In genomic region chr12:105050898-105051297, GRCm38 (mm10) we compare ENCODE assay signal across 8 mouse cellular contexts. TPM values are rescaled to one million over a fixed set of nuclear protein-coding genes. Genes with fewer than 3 reads are reported as not detected.
DNase-seq lines count a peak whose midpoint lies in the region; ATAC-seq and TF ChIP-seq lines count a peak whose summit lies in the region.
"Had no signal": no experiment of that assay in that cellular context is flagged by ENCODE, and none has a peak within 500 bp of the region (broad histone marks: within the 10 kb centered on the region; RNA-seq: fewer than 3 reads in every experiment).

No protein-coding gene starts in this region.

- H3K27ac ChIP-seq in MEL (ENCODE audit: control insufficient read depth, low read depth, low read length): no peak overlapping the region
- no peak overlapping the region for H3K27ac ChIP-seq in hindbrain, embryonic 12.5 days
- no peak overlapping the region; the same call in 1 of the 2 replicates for H3K27ac ChIP-seq in liver, embryonic 14.5 days

- H3K79me2 ChIP-seq in MEL (ENCODE audit: control insufficient read depth, insufficient read depth, low read length, poor library complexity): no peaks in the 10 kb centered on the region

- no peak overlapping the region for H3K9ac ChIP-seq in MEL (ENCODE audit: control insufficient read depth, low read depth, low read length, poor library complexity, severe bottlenecking)
- H3K9ac ChIP-seq in hindbrain, embryonic 12.5 days: no peak overlapping the region
- no peak overlapping the region for H3K9ac ChIP-seq in liver, embryonic 14.5 days (replicated peaks)

- 0 out of 2 replicates have a peak, but pooled peaks have one; percentile 55 for ATAC-seq in hindbrain, embryonic 12.5 days (ENCODE audit: low FRiP score)
- ATAC-seq in liver, embryonic 14.5 days (ENCODE audit: insufficient read depth): no peak

- no peak overlapping the region for H3K4me3 ChIP-seq in MEL (ENCODE audit: control insufficient read depth in 1 of 2, insufficient read depth in 1 of 2, low read depth in 2 of 2, low read length in 2 of 2)
- H3K4me3 ChIP-seq in hindbrain, embryonic 12.5 days: no peak overlapping the region
- H3K4me3 ChIP-seq in liver, embryonic 14.5 days (ENCODE audit: insufficient read depth in 1 of 2, low read depth in 2 of 2, low read length in 2 of 2): no peak overlapping the region
- H3K4me3 ChIP-seq: myocyte had no signal

- TF ChIP-seq EP300 in MEL (IDR thresholded peaks at IDR 0.05; ENCODE audit: low read depth in 1 of 2, low read length in 2 of 2): no peak
- TF ChIP-seq EP300 in liver, embryonic 14.5 days (IDR thresholded peaks at IDR 0.05; ENCODE audit: low read depth): no peak

- TF ChIP-seq CTCF in MEL (IDR thresholded peaks at IDR 0.05 in 2 of 3, conservative IDR thresholded peaks at IDR 0.05 in 1 of 3; ENCODE audit: control insufficient read depth in 1 of 3, insufficient read depth in 1 of 3, low read depth in 2 of 3, low read length in 3 of 3, poor library complexity in 1 of 3, severe bottlenecking in 1 of 3): peak; percentile 73 to 81 (median 81)
- peak; percentile 84 for TF ChIP-seq CTCF in liver, embryonic 14.5 days (IDR thresholded peaks at IDR 0.05; ENCODE audit: low read depth)

- no peaks in the 10 kb centered on the region for H3K9me3 ChIP-seq in MEL (replicated peaks; ENCODE audit: insufficient read depth, low read length)
- H3K9me3 ChIP-seq in hindbrain, embryonic 12.5 days (replicated peaks): no peaks in the 10 kb centered on the region
- H3K9me3 ChIP-seq in liver, embryonic 14.5 days (ENCODE audit: control insufficient read depth, low read length): no peaks in the 10 kb centered on the region

- H3K4me1 ChIP-seq in MEL (ENCODE audit: control insufficient read depth in 1 of 2, insufficient read depth in 2 of 2, low read length in 2 of 2): no peaks in the 10 kb centered on the region
- no peaks in the 10 kb centered on the region for H3K4me1 ChIP-seq in hindbrain, embryonic 12.5 days
- H3K4me1 ChIP-seq in liver, embryonic 14.5 days (replicated peaks; ENCODE audit: control insufficient read depth in 2 of 2, insufficient read depth in 2 of 2, low read length in 1 of 2): no peaks in the 10 kb centered on the region

- no peak for TF ChIP-seq POLR2A in MEL (IDR thresholded peaks at IDR 0.05; ENCODE audit: control insufficient read depth in 1 of 2, insufficient read depth in 1 of 2, low read depth in 1 of 2, low read length in 2 of 2, poor library complexity in 1 of 2)

- peak; percentile 85 for TF ChIP-seq RAD21 in MEL (IDR thresholded peaks at IDR 0.05; ENCODE audit: low read depth, low read length)

- no peaks in the 10 kb centered on the region for H3K36me3 ChIP-seq in MEL (ENCODE audit: control insufficient read depth in 1 of 2, insufficient read depth in 2 of 2, low read length in 2 of 2)
- no peaks in the 10 kb centered on the region for H3K36me3 ChIP-seq in hindbrain, embryonic 12.5 days
- peaks cover 10% of the 10 kb centered on the region for H3K36me3 ChIP-seq in liver, embryonic 14.5 days (replicated peaks; ENCODE audit: control insufficient read depth, insufficient read depth, low read depth)

- peak; percentile 72 for DNase-seq in layer of hippocampus, adult 11-12 months (ENCODE audit: low spot score)
- DNase-seq in layer of hippocampus, adult 9-11 months: no peak
- peak; percentile 64 for DNase-seq in MEL (ENCODE audit: low read depth, low spot score)
- DNase-seq in cerebellum, adult 9-10 months: peak; percentile 70
- no peak for DNase-seq in liver, embryonic 14.5 days (ENCODE audit: low read depth in 3 of 3, low spot score in 3 of 3)
- DNase-seq in retina, embryonic 14.5 days (ENCODE audit: low spot score): peak; percentile 82

- no peaks in the 10 kb centered on the region for H3K27me3 ChIP-seq in MEL (ENCODE audit: control insufficient read depth in 1 of 2, insufficient read depth in 2 of 2, low read length in 2 of 2)
- no peaks in the 10 kb centered on the region for H3K27me3 ChIP-seq in hindbrain, embryonic 12.5 days
- no peaks in the 10 kb centered on the region for H3K27me3 ChIP-seq in liver, embryonic 14.5 days (ENCODE audit: control insufficient read depth, insufficient read depth, low read length)

- H3K4me2 ChIP-seq in hindbrain, embryonic 12.5 days (replicated peaks): no peak overlapping the region
- no peak overlapping the region for H3K4me2 ChIP-seq in liver, embryonic 14.5 days (ENCODE audit: low read depth)

- WGBS in hindbrain, embryonic 12.5 days: 15% methylated on average over 4 of the region's 4 CpGs
- WGBS in liver, embryonic 14.5 days (ENCODE audit: insufficient replicate concordance): 17% methylated on average over 4 of the region's 4 CpGs

TF ChIP-seq in MEL, 35 proteins besides CTCF, POLR2A, EP300 and RAD21:
- peak; percentile 73 for TF ChIP-seq SMC3 (IDR thresholded peaks at IDR 0.05; ENCODE audit: low read depth, low read length)
- no peak for TF ChIP-seq ZNF384 (IDR thresholded peaks at IDR 0.05; ENCODE audit: low read depth, low read length)
- TF ChIP-seq ZC3H11A (IDR thresholded peaks at IDR 0.05; ENCODE audit: low read depth, low read length): peak; percentile 67
- TF ChIP-seq CHD1 (IDR thresholded peaks at IDR 0.05; ENCODE audit: low read depth, low read length): no peak

RNA-seq across cellular contexts. Expression of gene Glrx5, which starts 18.4 kb away (rescaled TPM):
- total RNA-seq in MEL (2012; rRNA removed): 95.8 and 108 TPM in 2 replicates
- polyA plus RNA-seq in MEL (2012; ENCODE audit: insufficient read depth in 1 of 2, insufficient read length in 2 of 2, low read depth in 1 of 2, low replicate concordance in 2 of 2, missing spikeins in 1 of 2): 100 to 1,000 TPM in 1 of 2 experiments, not detected in 1; 291 TPM
- polyA plus RNA-seq in hindbrain, embryonic 12.5 days (2016; fragmentation: Nextera tagmentation; extraction: Ambion mirVana): 149 and 157 TPM in 2 replicates
- 93.7 and 238 TPM in 2 replicates for polyA plus RNA-seq in liver, embryonic 14.5 days (2012; rRNA removed)
- 622 and 681 TPM in 2 replicates for polyA plus RNA-seq in liver, embryonic 14.5 days (2014; fragmentation: Nextera tagmentation; extraction: Ambion mirVana)

RNA-seq across cellular contexts. Expression of gene Syne3, which starts 41.3 kb away (rescaled TPM):
- 4.9 and 7.9 TPM in 2 replicates for total RNA-seq in MEL (2012; rRNA removed)
- 10 to 100 TPM in 1 of 2 experiments, not detected in 1; 10.7 TPM for polyA plus RNA-seq in MEL (2012; ENCODE audit: insufficient read depth in 1 of 2, insufficient read length in 2 of 2, low read depth in 1 of 2, low replicate concordance in 2 of 2, missing spikeins in 1 of 2)
- 0.21 and 0.47 TPM in 2 replicates for polyA plus RNA-seq in hindbrain, embryonic 12.5 days (2016; fragmentation: Nextera tagmentation; extraction: Ambion mirVana)
- polyA plus RNA-seq in liver, embryonic 14.5 days (2012; rRNA removed): 1.7 and 2.2 TPM in 2 replicates
- polyA plus RNA-seq in liver, embryonic 14.5 days (2014; fragmentation: Nextera tagmentation; extraction: Ambion mirVana): 1.6 and 1.7 TPM in 2 replicates

Comparison
In these comparisons a context has a peak if more than half of its experiments do, and no peak if none do; other contexts are left out.
1. DNase-seq: peak in layer of hippocampus, adult 11-12 months (single experiment), MEL (single experiment), cerebellum, adult 9-10 months (single experiment) and retina, embryonic 14.5 days (single experiment); none in layer of hippocampus, adult 9-11 months (single experiment) and liver, embryonic 14.5 days (0 of 3).